Mouse (Mus musculus): ENCODE results near the gene Zfp94. TPM values are rescaled to one million over a fixed set of nuclear protein-coding genes. Genes with fewer than 3 reads are reported as not detected.

The Zfp94 gene
- polyA plus RNA-seq, 1 experiment from 2014 or later: 10.6 TPM

DNA sequence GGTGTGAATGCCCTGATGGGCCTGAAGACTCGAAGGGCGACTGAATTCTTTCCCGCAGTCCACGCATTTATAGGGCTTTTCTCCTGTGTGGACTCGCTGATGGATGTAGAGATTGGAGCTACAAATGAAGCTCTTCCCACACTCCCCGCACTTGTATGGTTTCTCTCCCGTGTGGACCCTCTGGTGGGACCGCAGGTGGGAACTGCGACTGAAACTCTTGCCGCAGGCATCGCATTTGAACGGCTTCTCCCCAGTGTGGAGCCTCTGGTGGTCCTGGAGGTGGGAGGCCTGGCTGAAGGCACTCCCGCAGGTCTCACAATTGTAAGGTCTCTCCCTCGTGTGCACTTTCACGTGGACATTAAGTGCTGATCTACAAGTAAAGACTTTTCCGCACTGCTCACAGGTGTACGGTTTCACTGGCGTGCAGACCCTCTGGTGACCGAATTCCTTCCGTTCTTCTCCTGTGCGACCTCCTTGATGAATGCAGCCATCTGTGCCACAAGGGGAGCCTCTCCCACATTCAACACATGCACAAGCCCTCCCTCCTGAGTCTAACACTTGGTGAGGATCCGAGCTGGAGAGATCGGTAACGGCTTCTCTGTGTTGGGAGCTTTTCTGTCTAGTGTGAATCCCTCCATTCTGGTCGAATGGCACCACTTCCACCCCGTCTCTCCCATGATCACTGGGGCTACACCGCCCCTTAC lies 24.9 kb downstream of the Zfp94 start:
- Histone ChIP-seq H3K27ac (ENCODE audit: low read length) (no peak overlapping the region), H3K4me3 (ENCODE audit: low read depth, low read length) (no peak overlapping the region), H3K36me3 (ENCODE audit: control insufficient read depth, insufficient read depth, low read length) (peaks cover 60% of the 10 kb centered on the region), H3K27me3 (ENCODE audit: control insufficient read depth, insufficient read depth, low read length) (no peaks in the 10 kb centered on the region), H3K9me3 (ENCODE audit: control insufficient read depth, low read depth, low read length) (no peaks in the 10 kb centered on the region), H3K4me1 (ENCODE audit: control insufficient read depth, insufficient read depth, low read length) (no peaks in the 10 kb centered on the region), H3K4me2 (replicated peaks; ENCODE audit: low read depth, low read length) (no peak overlapping the region), H3K9ac (replicated peaks; ENCODE audit: low read depth, low read length) (no peak overlapping the region)
- 86% methylated on average over 27 of the region's 27 CpGs for WGBS
- ATAC-seq (ENCODE audit: insufficient number of reproducible peaks, insufficient read depth, low FRiP score, low read depth): no peak

GRCm38 (mm10) chr7:24290106-24290693 lies 26.3 kb downstream of the Zfp94 start:
- ATAC-seq (ENCODE audit: insufficient number of reproducible peaks, insufficient read depth, low FRiP score, low read depth): no peak
- Histone ChIP-seq H3K4me3 (ENCODE audit: low read depth, low read length) (no peak overlapping the region), H3K36me3 (ENCODE audit: control insufficient read depth, insufficient read depth, low read length) (peaks cover 49% of the 10 kb centered on the region), H3K4me1 (ENCODE audit: control insufficient read depth, insufficient read depth, low read length) (no peaks in the 10 kb centered on the region), H3K27ac (ENCODE audit: low read length) (no peak overlapping the region), H3K27me3 (ENCODE audit: control insufficient read depth, insufficient read depth, low read length) (no peaks in the 10 kb centered on the region), H3K4me2 (replicated peaks; ENCODE audit: low read depth, low read length) (no peak overlapping the region), H3K9me3 (ENCODE audit: control insufficient read depth, low read depth, low read length) (no peaks in the 10 kb centered on the region), H3K9ac (replicated peaks; ENCODE audit: low read depth, low read length) (no peak overlapping the region)
- WGBS: 95% methylated on average over 4 of the region's 4 CpGs

DNA sequence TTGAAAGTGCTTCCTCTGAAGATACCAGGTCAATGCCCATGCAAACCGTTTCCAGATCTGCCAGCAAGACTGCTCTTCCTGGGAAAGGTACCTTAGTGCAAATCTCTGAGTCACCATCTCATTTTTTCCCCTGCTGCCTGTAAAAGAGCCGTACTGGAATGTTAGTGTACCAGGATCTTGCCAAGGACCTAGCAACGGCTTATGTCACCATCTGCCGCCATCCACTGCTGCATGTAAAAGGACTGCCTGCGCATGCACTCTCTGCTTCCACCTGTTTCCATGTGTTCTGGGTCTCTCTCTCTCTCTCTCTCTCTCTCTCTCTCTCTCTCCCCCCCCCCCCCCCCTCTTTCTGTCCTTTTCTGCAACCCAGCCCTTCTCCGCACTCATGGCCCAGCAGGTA lies 28.0 kb downstream of the Zfp94 start:
- no peak overlapping the region for H3K4me3 ChIP-seq (ENCODE audit: low read depth, low read length)
- H3K27me3 ChIP-seq (ENCODE audit: control insufficient read depth, insufficient read depth, low read length): no peaks in the 10 kb centered on the region
- no peaks in the 10 kb centered on the region for H3K9me3 ChIP-seq (ENCODE audit: control insufficient read depth, low read depth, low read length)
- ATAC-seq (ENCODE audit: insufficient number of reproducible peaks, insufficient read depth, low FRiP score, low read depth): no peak
- WGBS: 87% methylated on average over 6 of the region's 6 CpGs
- H3K27ac ChIP-seq (ENCODE audit: low read length): no peak overlapping the region
- peaks cover 34% of the 10 kb centered on the region for H3K36me3 ChIP-seq (ENCODE audit: control insufficient read depth, insufficient read depth, low read length)
- H3K4me1 ChIP-seq (ENCODE audit: control insufficient read depth, insufficient read depth, low read length): no peaks in the 10 kb centered on the region
- H3K9ac ChIP-seq (replicated peaks; ENCODE audit: low read depth, low read length): no peak overlapping the region
- no peak overlapping the region for H3K4me2 ChIP-seq (replicated peaks; ENCODE audit: low read depth, low read length)

- 86% methylated on average over 5 of the region's 5 CpGs for WGBS
- Histone ChIP-seq H3K9ac (replicated peaks; ENCODE audit: low read depth, low read length) (no peak overlapping the region), H3K27me3 (ENCODE audit: control insufficient read depth, insufficient read depth, low read length) (no peaks in the 10 kb centered on the region), H3K27ac (ENCODE audit: low read length) (no peak overlapping the region), H3K4me1 (ENCODE audit: control insufficient read depth, insufficient read depth, low read length) (no peaks in the 10 kb centered on the region), H3K4me3 (ENCODE audit: low read depth, low read length) (no peak overlapping the region), H3K9me3 (ENCODE audit: control insufficient read depth, low read depth, low read length) (no peaks in the 10 kb centered on the region), H3K36me3 (ENCODE audit: control insufficient read depth, insufficient read depth, low read length) (peaks cover 33% of the 10 kb centered on the region), H3K4me2 (replicated peaks; ENCODE audit: low read depth, low read length) (no peak overlapping the region)
- ATAC-seq (ENCODE audit: insufficient number of reproducible peaks, insufficient read depth, low FRiP score, low read depth): no peak
Observed at GRCm38 (mm10) chr7:24287670-24288069, 28.8 kb downstream of the Zfp94 start.

DNA sequence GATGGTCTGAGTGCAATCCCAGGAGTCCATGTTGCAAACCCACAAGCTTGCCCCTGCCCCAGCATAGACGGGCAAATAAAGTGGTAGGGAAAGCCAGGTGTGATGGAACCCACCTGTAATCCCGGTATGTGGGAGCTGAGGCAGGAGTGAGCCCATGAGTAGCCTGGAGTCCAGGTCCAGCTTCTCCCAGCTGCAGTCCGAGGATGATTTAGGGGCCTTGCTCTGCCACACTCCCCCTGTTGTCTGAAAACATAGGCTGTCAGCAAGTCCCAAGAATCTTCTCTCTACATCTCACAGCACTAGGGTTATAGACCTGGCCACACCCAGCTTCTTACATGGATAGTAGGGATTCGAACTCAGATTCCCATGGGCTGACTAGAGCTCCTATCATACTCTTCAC lies 29.6 kb downstream of the Zfp94 start:
- no peak overlapping the region for H3K27ac ChIP-seq (ENCODE audit: low read length)
- no peaks in the 10 kb centered on the region for H3K27me3 ChIP-seq (ENCODE audit: control insufficient read depth, insufficient read depth, low read length)
- H3K9me3 ChIP-seq (ENCODE audit: control insufficient read depth, low read depth, low read length): no peaks in the 10 kb centered on the region
- WGBS: 84% methylated on average over 4 of the region's 4 CpGs
- no peak overlapping the region for H3K4me3 ChIP-seq (ENCODE audit: low read depth, low read length)
- ATAC-seq (ENCODE audit: insufficient number of reproducible peaks, insufficient read depth, low FRiP score, low read depth): no peak
- no peak overlapping the region for H3K4me2 ChIP-seq (replicated peaks; ENCODE audit: low read depth, low read length)
- H3K36me3 ChIP-seq (ENCODE audit: control insufficient read depth, insufficient read depth, low read length): peaks cover 26% of the 10 kb centered on the region
- H3K9ac ChIP-seq (replicated peaks; ENCODE audit: low read depth, low read length): no peak overlapping the region
- no peaks in the 10 kb centered on the region for H3K4me1 ChIP-seq (ENCODE audit: control insufficient read depth, insufficient read depth, low read length)

GRCm38 (mm10) chr7:24286090-24286489 lies 30.4 kb downstream of the Zfp94 start:
- H3K4me2 ChIP-seq (replicated peaks; ENCODE audit: low read depth, low read length): no peak overlapping the region
- no peak overlapping the region for H3K27ac ChIP-seq (ENCODE audit: low read length)
- H3K27me3 ChIP-seq (ENCODE audit: control insufficient read depth, insufficient read depth, low read length): no peaks in the 10 kb centered on the region
- ATAC-seq (ENCODE audit: insufficient number of reproducible peaks, insufficient read depth, low FRiP score, low read depth): no peak
- no peak overlapping the region for H3K4me3 ChIP-seq (ENCODE audit: low read depth, low read length)
- H3K9ac ChIP-seq (replicated peaks; ENCODE audit: low read depth, low read length): no peak overlapping the region
- no peaks in the 10 kb centered on the region for H3K4me1 ChIP-seq (ENCODE audit: control insufficient read depth, insufficient read depth, low read length)
- WGBS: 48% methylated on average over 4 of the region's 4 CpGs
- peaks cover 18% of the 10 kb centered on the region for H3K36me3 ChIP-seq (ENCODE audit: control insufficient read depth, insufficient read depth, low read length)
- H3K9me3 ChIP-seq (ENCODE audit: control insufficient read depth, low read depth, low read length): no peaks in the 10 kb centered on the region

DNA sequence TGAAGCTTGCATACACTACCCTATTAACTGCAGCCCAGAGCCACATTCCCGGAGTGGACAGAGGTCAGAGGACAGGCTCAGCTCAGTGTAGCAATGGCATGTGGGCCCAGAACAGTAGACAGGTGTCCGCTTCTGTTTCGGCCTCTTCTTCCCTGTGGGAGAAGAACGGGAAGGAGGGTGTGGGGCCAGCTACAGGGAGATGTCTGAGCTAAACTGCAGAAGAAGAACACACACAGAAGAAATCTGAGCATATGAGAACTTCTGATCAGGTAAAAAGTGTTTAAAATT lies 35.7 kb downstream of the Zfp94 start:
- Histone ChIP-seq H3K36me3 (ENCODE audit: control insufficient read depth, insufficient read depth, low read length) (no peaks in the 10 kb centered on the region; the same call in 1 of the 2 replicates), H3K27ac (ENCODE audit: low read length) (no peak overlapping the region), H3K27me3 (ENCODE audit: control insufficient read depth, insufficient read depth, low read length) (no peaks in the 10 kb centered on the region), H3K4me2 (replicated peaks; ENCODE audit: low read depth, low read length) (no peak overlapping the region), H3K9ac (replicated peaks; ENCODE audit: low read depth, low read length) (no peak overlapping the region), H3K4me1 (ENCODE audit: control insufficient read depth, insufficient read depth, low read length) (no peaks in the 10 kb centered on the region), H3K4me3 (ENCODE audit: low read depth, low read length) (no peak overlapping the region), H3K9me3 (ENCODE audit: control insufficient read depth, low read depth, low read length) (no peaks in the 10 kb centered on the region)
- 35% methylated on average over 4 of the region's 4 CpGs for WGBS
- no peak for ATAC-seq (ENCODE audit: insufficient number of reproducible peaks, insufficient read depth, low FRiP score, low read depth)

DNA sequence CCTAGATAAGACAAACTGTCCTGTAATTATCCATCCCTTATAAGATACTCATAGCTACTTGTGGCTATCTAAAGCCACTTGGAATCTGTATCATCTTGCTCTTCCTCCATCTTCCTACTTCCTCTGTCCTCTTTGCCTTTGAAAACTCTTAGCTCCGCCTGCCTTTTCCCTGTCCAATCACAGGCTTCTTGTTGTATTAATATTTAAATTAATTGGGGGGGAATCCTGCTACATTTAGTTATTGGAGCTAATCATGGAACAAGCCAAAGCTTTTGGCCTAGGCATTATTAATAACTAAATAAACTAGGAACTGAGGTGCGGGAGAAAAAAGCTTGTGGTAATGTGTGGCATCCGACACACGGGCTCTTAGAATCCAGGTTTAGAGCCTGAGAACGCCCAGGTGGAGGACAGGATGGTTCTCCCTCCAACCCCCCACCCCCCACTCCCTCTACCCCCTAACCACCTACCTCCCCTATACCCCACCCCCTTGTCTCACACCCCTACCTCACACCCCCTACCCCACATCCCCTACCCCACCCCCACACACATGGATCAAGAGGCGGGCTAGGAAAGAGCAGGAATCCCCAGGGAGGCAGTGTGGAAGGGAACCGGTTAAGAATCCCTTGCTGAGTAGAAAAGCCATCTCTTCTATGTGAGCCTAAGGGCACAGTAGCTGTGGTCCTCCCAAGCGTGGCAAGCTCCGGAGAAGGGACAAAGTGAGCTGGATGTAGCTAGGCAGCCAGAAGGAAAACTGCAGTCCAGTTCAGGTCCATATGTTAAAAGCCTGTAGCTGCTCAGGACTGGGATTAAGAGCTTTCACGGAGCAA lies 36.2 kb downstream of the Zfp94 start:
- WGBS: 52% methylated on average over 10 of the region's 10 CpGs
- H3K4me1 ChIP-seq (ENCODE audit: control insufficient read depth, insufficient read depth, low read length): no peaks in the 10 kb centered on the region

More for the DNA sequence above, 36.2 kb downstream of the Zfp94 start:
- Histone ChIP-seq H3K4me3 (ENCODE audit: low read depth, low read length) (no peak overlapping the region), H3K9me3 (ENCODE audit: control insufficient read depth, low read depth, low read length) (no peaks in the 10 kb centered on the region), H3K9ac (replicated peaks; ENCODE audit: low read depth, low read length) (no peak overlapping the region), H3K36me3 (ENCODE audit: control insufficient read depth, insufficient read depth, low read length) (peaks cover under 1% of the 10 kb centered on the region), H3K27ac (ENCODE audit: low read length) (no peak overlapping the region), H3K4me2 (replicated peaks; ENCODE audit: low read depth, low read length) (no peak overlapping the region), H3K27me3 (ENCODE audit: control insufficient read depth, insufficient read depth, low read length) (no peaks in the 10 kb centered on the region)
- no peak for ATAC-seq (ENCODE audit: insufficient number of reproducible peaks, insufficient read depth, low FRiP score, low read depth)

Measured in stomach, embryonic 14.5 days (tissue).